Mouse (Mus musculus): ENCODE data around the gene Alpl.

- no peak for TF ChIP-seq TAL1 (IDR thresholded peaks at IDR 0.05; ENCODE audit: low read length)
- TF ChIP-seq GATA1 (IDR thresholded peaks at IDR 0.05; ENCODE audit: low read length) = no peak
Observed at GRCm38 (mm10) chr4:137778397-137779184, 17.6 kb downstream of the Alpl start.

All from erythroblast, embryonic 14.5 days (primary cell).